Mouse (Mus musculus) C2C12 (cell line): ENCODE measurements around the gene Tnr.

Experiments used
- CTCF ChIP-seq: IDR thresholded peaks from one replicate; pipeline ENCODE4 v1.5.1; 2011; ENCODE audit not compliant: control insufficient read depth, insufficient read depth, insufficient read length
- MYOG ChIP-seq: IDR thresholded peaks from one replicate; pipeline ENCODE4 v1.6.1; 2011; ENCODE audit not compliant: control insufficient read depth, insufficient read length; ENCODE audit errors: extremely low read depth
- USF1 ChIP-seq: IDR thresholded peaks from one replicate; pipeline ENCODE4 v1.6.1; 2011; ENCODE audit warnings: low read depth, mild to moderate bottlenecking, control low read depth, moderate library complexity

DNA sequence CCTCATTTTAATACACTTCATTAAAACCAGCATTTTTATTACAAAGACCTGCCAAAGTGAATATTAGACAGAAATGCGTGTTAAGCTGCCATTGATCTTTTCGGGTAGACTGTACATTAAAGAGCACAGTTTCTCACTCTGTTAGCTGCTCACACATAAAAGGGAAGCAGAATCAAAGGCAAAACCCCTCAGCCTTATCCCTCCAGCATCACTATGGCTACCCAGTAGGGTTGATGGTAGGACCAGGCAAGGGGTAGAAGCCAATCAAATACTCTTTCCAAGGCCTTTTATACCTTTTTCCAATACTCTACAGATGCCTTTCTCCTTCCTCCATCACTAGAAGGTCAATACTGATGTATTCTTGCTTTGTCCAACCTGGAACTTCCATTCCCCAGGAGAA, 269.0 kb downstream of the Tnr start:
- TF ChIP-seq CTCF (no peak), USF1 (no peak), MYOG (no peak)
